Mouse (Mus musculus): ENCODE measurements around the gene Gadd45a. TPM values are rescaled to one million over a fixed set of nuclear protein-coding genes. Genes with fewer than 3 reads are reported as not detected.

Gadd45a gene
- polyA plus RNA-seq, 1 experiment = 147 TPM

GRCm38 (mm10) chr6:66995825-66996224 is 41.4 kb downstream of the Gadd45a start:
- Histone ChIP-seq H3K4me1 (ENCODE audit: control insufficient read depth) (peaks cover 2% of the 10 kb centered on the region; the same call in 1 of the 2 replicates), H3K4me3 (replicated peaks) (no peak overlapping the region), H3K9me3 (ENCODE audit: control insufficient read depth, low read length) (no peaks in the 10 kb centered on the region), H3K36me3 (ENCODE audit: control insufficient read depth) (no peaks in the 10 kb centered on the region), H3K27me3 (ENCODE audit: control insufficient read depth) (no peaks in the 10 kb centered on the region)
- no peak for TF ChIP-seq TAL1 (IDR thresholded peaks at IDR 0.05; ENCODE audit: low read length)
- TF ChIP-seq GATA1 (IDR thresholded peaks at IDR 0.05; ENCODE audit: low read length) = no peak

GRCm38 (mm10) chr6:66994981-66995380 is 42.3 kb downstream of the Gadd45a start:
- Histone ChIP-seq H3K4me1 (ENCODE audit: control insufficient read depth) (peaks cover 2% of the 10 kb centered on the region; the same call in 1 of the 2 replicates), H3K4me3 (replicated peaks) (no peak overlapping the region), H3K27me3 (ENCODE audit: control insufficient read depth) (no peaks in the 10 kb centered on the region), H3K9me3 (ENCODE audit: control insufficient read depth, low read length) (no peaks in the 10 kb centered on the region), H3K36me3 (ENCODE audit: control insufficient read depth) (no peaks in the 10 kb centered on the region)
- TF ChIP-seq TAL1 (IDR thresholded peaks at IDR 0.05; ENCODE audit: low read length) = no peak
- no peak for TF ChIP-seq GATA1 (IDR thresholded peaks at IDR 0.05; ENCODE audit: low read length)

GRCm38 (mm10) chr6:66992786-66993185 is 44.5 kb downstream of the Gadd45a start:
- TF ChIP-seq GATA1 (IDR thresholded peaks at IDR 0.05; ENCODE audit: low read length) (no peak), TAL1 (IDR thresholded peaks at IDR 0.05; ENCODE audit: low read length) (no peak)

GRCm38 (mm10) chr6:66992232-66992631 is 45.0 kb downstream of the Gadd45a start:
- Histone ChIP-seq H3K4me1 (ENCODE audit: control insufficient read depth) (peaks cover 23% of the 10 kb centered on the region), H3K4me3 (replicated peaks) (no peak overlapping the region), H3K36me3 (ENCODE audit: control insufficient read depth) (no peaks in the 10 kb centered on the region), H3K9me3 (ENCODE audit: control insufficient read depth, low read length) (no peaks in the 10 kb centered on the region), H3K27me3 (ENCODE audit: control insufficient read depth) (no peaks in the 10 kb centered on the region)
- TF ChIP-seq GATA1 (IDR thresholded peaks at IDR 0.05; ENCODE audit: low read length) (no peak), TAL1 (IDR thresholded peaks at IDR 0.05; ENCODE audit: low read length) (no peak)

More at GRCm38 (mm10) chr6:66992786-66993185, 44.5 kb downstream of the Gadd45a start:
- peaks cover 18% of the 10 kb centered on the region for H3K4me1 ChIP-seq (ENCODE audit: control insufficient read depth)
- H3K27me3 ChIP-seq (ENCODE audit: control insufficient read depth) = no peaks in the 10 kb centered on the region
- H3K36me3 ChIP-seq (ENCODE audit: control insufficient read depth) = no peaks in the 10 kb centered on the region
- H3K4me3 ChIP-seq (replicated peaks) = no peak overlapping the region
- no peaks in the 10 kb centered on the region for H3K9me3 ChIP-seq (ENCODE audit: control insufficient read depth, low read length)

- Histone ChIP-seq H3K27me3 (ENCODE audit: control insufficient read depth) (no peaks in the 10 kb centered on the region), H3K4me3 (replicated peaks) (no peak overlapping the region), H3K9me3 (ENCODE audit: control insufficient read depth, low read length) (no peaks in the 10 kb centered on the region), H3K36me3 (ENCODE audit: control insufficient read depth) (no peaks in the 10 kb centered on the region), H3K4me1 (ENCODE audit: control insufficient read depth) (peaks cover 49% of the 10 kb centered on the region)
- TF ChIP-seq GATA1 (IDR thresholded peaks at IDR 0.05; ENCODE audit: low read length) = no peak
- no peak for TF ChIP-seq TAL1 (IDR thresholded peaks at IDR 0.05; ENCODE audit: low read length)
Observed at GRCm38 (mm10) chr6:66989518-66989917, 47.7 kb downstream of the Gadd45a start.

- no peaks in the 10 kb centered on the region for H3K36me3 ChIP-seq (ENCODE audit: control insufficient read depth)
- H3K4me1 ChIP-seq (ENCODE audit: control insufficient read depth) = peaks cover 50% of the 10 kb centered on the region
- no peak overlapping the region for H3K4me3 ChIP-seq (replicated peaks)
- no peak for TF ChIP-seq GATA1 (IDR thresholded peaks at IDR 0.05; ENCODE audit: low read length)
- TF ChIP-seq TAL1 (IDR thresholded peaks at IDR 0.05; ENCODE audit: low read length) = no peak
- H3K27me3 ChIP-seq (ENCODE audit: control insufficient read depth) = no peaks in the 10 kb centered on the region
- H3K9me3 ChIP-seq (ENCODE audit: control insufficient read depth, low read length) = no peaks in the 10 kb centered on the region
Observed at GRCm38 (mm10) chr6:66989037-66989436, 48.2 kb downstream of the Gadd45a start.

GRCm38 (mm10) chr6:66988363-66988762 is 48.9 kb downstream of the Gadd45a start:
- no peaks in the 10 kb centered on the region for H3K27me3 ChIP-seq (ENCODE audit: control insufficient read depth)
- H3K4me1 ChIP-seq (ENCODE audit: control insufficient read depth) = peaks cover 51% of the 10 kb centered on the region
- H3K4me3 ChIP-seq (replicated peaks) = no peak overlapping the region
- no peaks in the 10 kb centered on the region for H3K9me3 ChIP-seq (ENCODE audit: control insufficient read depth, low read length)
- H3K36me3 ChIP-seq (ENCODE audit: control insufficient read depth) = no peaks in the 10 kb centered on the region
- TF ChIP-seq GATA1 (IDR thresholded peaks at IDR 0.05; ENCODE audit: low read length) (no peak), TAL1 (IDR thresholded peaks at IDR 0.05; ENCODE audit: low read length) (no peak)

- H3K27me3 ChIP-seq (ENCODE audit: control insufficient read depth) = no peaks in the 10 kb centered on the region
- H3K4me1 ChIP-seq (ENCODE audit: control insufficient read depth) = peaks cover 51% of the 10 kb centered on the region
- no peaks in the 10 kb centered on the region for H3K36me3 ChIP-seq (ENCODE audit: control insufficient read depth)
- H3K4me3 ChIP-seq (replicated peaks) = peak overlapping the region; percentile 31
- TF ChIP-seq GATA1 (IDR thresholded peaks at IDR 0.05; ENCODE audit: low read length) (no peak), TAL1 (IDR thresholded peaks at IDR 0.05; ENCODE audit: low read length) (no peak; the same call in 2 of the 3 replicates)
- no peaks in the 10 kb centered on the region for H3K9me3 ChIP-seq (ENCODE audit: control insufficient read depth, low read length)
Observed at GRCm38 (mm10) chr6:66987643-66988042, 49.6 kb downstream of the Gadd45a start.

GRCm38 (mm10) chr6:66986063-66986462 is 51.2 kb downstream of the Gadd45a start:
- Histone ChIP-seq H3K4me1 (ENCODE audit: control insufficient read depth) (peaks cover 51% of the 10 kb centered on the region), H3K36me3 (ENCODE audit: control insufficient read depth) (no peaks in the 10 kb centered on the region), H3K4me3 (replicated peaks) (no peak overlapping the region), H3K9me3 (ENCODE audit: control insufficient read depth, low read length) (no peaks in the 10 kb centered on the region), H3K27me3 (ENCODE audit: control insufficient read depth) (no peaks in the 10 kb centered on the region)
- TF ChIP-seq TAL1 (IDR thresholded peaks at IDR 0.05; ENCODE audit: low read length) (no peak), GATA1 (IDR thresholded peaks at IDR 0.05; ENCODE audit: low read length) (no peak)

GRCm38 (mm10) chr6:66985500-66985899 is 51.8 kb downstream of the Gadd45a start:
- TF ChIP-seq TAL1 (IDR thresholded peaks at IDR 0.05; ENCODE audit: low read length) = no peak
- TF ChIP-seq GATA1 (IDR thresholded peaks at IDR 0.05; ENCODE audit: low read length) = no peak
- H3K9me3 ChIP-seq (ENCODE audit: control insufficient read depth, low read length) = no peaks in the 10 kb centered on the region
- H3K4me3 ChIP-seq (replicated peaks) = no peak overlapping the region
- H3K27me3 ChIP-seq (ENCODE audit: control insufficient read depth) = no peaks in the 10 kb centered on the region
- peaks cover 51% of the 10 kb centered on the region for H3K4me1 ChIP-seq (ENCODE audit: control insufficient read depth)
- no peaks in the 10 kb centered on the region for H3K36me3 ChIP-seq (ENCODE audit: control insufficient read depth)

Other genes starting within 250 kb of the Gadd45a start
- gene Vmn1r39, start 226.8 kb downstream of the Gadd45a start, polyA plus RNA-seq (2012) = not detected in 2 replicates
- 0.04 and 0.36 TPM in 2 replicates for gene Gng12, start 141.1 kb downstream of the Gadd45a start, polyA plus RNA-seq (2012)
- gene Serbp1, start 200.7 kb upstream of the Gadd45a start, polyA plus RNA-seq (2012) = 147 and 191 TPM in 2 replicates